Mouse (Mus musculus) embryonic fibroblast, embryonic 13.5 days (primary cell): ENCODE results near the gene Stra6l. TPM values are rescaled to one million over a fixed set of nuclear protein-coding genes. Genes with fewer than 3 reads are reported as not detected.

Source experiments
- H3K27ac ChIP-seq: 2 replicates; pipeline ENCODE4 v1.5.1; 2012; ENCODE audit warnings: low read length, control low read depth, inconsistent platforms; ENCODE audit not compliant: insufficient read depth
- H3K4me1 ChIP-seq: 2 replicates; pipeline ENCODE4 v1.6.1; 2011; ENCODE audit warnings: low read length; ENCODE audit not compliant: control insufficient read depth, insufficient read depth
- H3K4me3 ChIP-seq: 2 replicates; pipeline ENCODE4 v1.5.1; 2011; ENCODE audit warnings: mild to moderate bottlenecking, control low read depth, low read length; ENCODE audit not compliant: insufficient read depth
- CTCF ChIP-seq: IDR thresholded peaks from 2 replicates; pipeline ENCODE4 v1.5.1; 2011; ENCODE audit warnings: mild to moderate bottlenecking, control low read depth, low read length, moderate library complexity, borderline replicate concordance; ENCODE audit not compliant: insufficient read depth
- POLR2A ChIP-seq: IDR thresholded peaks from 2 replicates; pipeline ENCODE4 v1.6.1; 2011; ENCODE audit warnings: low read depth, mild to moderate bottlenecking, control low read depth, low read length, moderate library complexity
- polyA plus RNA-seq: library from polyadenylated mRNA; stranded (reverse); fragments of >200 nt; gene quantifications from 2 replicates; pipeline ENCODE4 v1.2.4, GENCODE M21; 2011; ENCODE audit warnings: low read depth; ENCODE audit not compliant: missing spikeins, insufficient read length

The Stra6l gene
- polyA plus RNA-seq, 1 experiment, result not detected

- H3K27ac ChIP-seq, result no peak overlapping the region
- no peak overlapping the region for H3K4me3 ChIP-seq
- TF ChIP-seq POLR2A (no peak), CTCF (peak; percentile 15; the same call in 1 of the 2 replicates)
- H3K4me1 ChIP-seq, result peaks cover 5% of the 10 kb centered on the region; the same call in 1 of the 2 replicates
These were observed 28.2 kb upstream of the Stra6l start for GRCm38 (mm10) chr4:45820074-45820830.

GRCm38 (mm10) chr4:45821995-45822394 is 26.5 kb upstream of the Stra6l start:
- H3K27ac ChIP-seq, result no peak overlapping the region
- peaks cover 5% of the 10 kb centered on the region; the same call in 1 of the 2 replicates for H3K4me1 ChIP-seq
- TF ChIP-seq CTCF (no peak), POLR2A (no peak)
- no peak overlapping the region for H3K4me3 ChIP-seq

- no peak overlapping the region for H3K27ac ChIP-seq
- TF ChIP-seq CTCF, result no peak
- no peak for TF ChIP-seq POLR2A
- peaks cover 5% of the 10 kb centered on the region; the same call in 1 of the 2 replicates for H3K4me1 ChIP-seq
- no peak overlapping the region for H3K4me3 ChIP-seq
These were observed 25.5 kb upstream of the Stra6l start for GRCm38 (mm10) chr4:45822781-45823575.

- no peak overlapping the region for H3K4me3 ChIP-seq
- no peaks in the 10 kb centered on the region for H3K4me1 ChIP-seq
- H3K27ac ChIP-seq, result no peak overlapping the region
- TF ChIP-seq CTCF (no peak), POLR2A (no peak)
These were observed 24.3 kb upstream of the Stra6l start for GRCm38 (mm10) chr4:45824049-45824760.

- TF ChIP-seq POLR2A (no peak), CTCF (no peak)
- Histone ChIP-seq H3K27ac (no peak overlapping the region), H3K4me3 (no peak overlapping the region), H3K4me1 (no peaks in the 10 kb centered on the region)
These were observed 23.5 kb upstream of the Stra6l start for GRCm38 (mm10) chr4:45824761-45825556.

- H3K4me1 ChIP-seq, result no peaks in the 10 kb centered on the region
- H3K27ac ChIP-seq, result no peak within 1 kb of the TSS
- TF ChIP-seq POLR2A (no peak), CTCF (no peak)
These were observed 22.0 kb upstream of the Stra6l start, which contains the start of gene Igfbpl1 for GRCm38 (mm10) chr4:45826275-45827040. TSS of gene Igfbpl1 (minus strand) at chr4:45826923.

GRCm38 (mm10) chr4:45829907-45830759 is 18.3 kb upstream of the Stra6l start:
- H3K4me3 ChIP-seq, result no peak overlapping the region
- TF ChIP-seq CTCF, result no peak
- TF ChIP-seq POLR2A, result no peak
- no peak overlapping the region for H3K27ac ChIP-seq
- H3K4me1 ChIP-seq, result no peaks in the 10 kb centered on the region

More at GRCm38 (mm10) chr4:45826275-45827040, 22.0 kb upstream of the Stra6l start, which contains the start of gene Igfbpl1:
- H3K4me3 ChIP-seq, result no peak within 1 kb of the TSS

GRCm38 (mm10) chr4:45831996-45832395 is 16.5 kb upstream of the Stra6l start:
- TF ChIP-seq POLR2A, result no peak
- no peak for TF ChIP-seq CTCF

GRCm38 (mm10) chr4:45833461-45833860 is 15.0 kb upstream of the Stra6l start:
- no peak for TF ChIP-seq CTCF
- no peak overlapping the region for H3K4me3 ChIP-seq
- H3K4me1 ChIP-seq, result no peaks in the 10 kb centered on the region
- H3K27ac ChIP-seq, result no peak overlapping the region

More at GRCm38 (mm10) chr4:45831996-45832395, 16.5 kb upstream of the Stra6l start:
- H3K4me3 ChIP-seq, result no peak overlapping the region
- no peak overlapping the region for H3K27ac ChIP-seq
- no peaks in the 10 kb centered on the region for H3K4me1 ChIP-seq
